Mouse (Mus musculus): ENCODE measurements around the gene Zcchc2.

GRCm38 (mm10) chr1:105997282-105997681 lies 7.1 kb downstream of the Zcchc2 start:
- no peak for TF ChIP-seq FLI1 (IDR thresholded peaks at IDR 0.05; ENCODE audit: low read length)
- TF ChIP-seq GATA1 (IDR thresholded peaks at IDR 0.05; ENCODE audit: borderline replicate concordance, low read length), result no peak

All from megakaryocyte, embryonic 14.5 days (primary cell).